Mouse (Mus musculus) hindbrain, postnatal 0 days (tissue): ENCODE results near the gene Ttc21a. TPM values are rescaled to one million over a fixed set of nuclear protein-coding genes. Genes with fewer than 3 reads are reported as not detected.

Experiments
- ATAC-seq: fragments of 200-750 bp; cut with Nextera tagmentation; 2 replicates; pipeline ENCODE4 v1.8.0; 2017; ENCODE audit warnings: mild to moderate bottlenecking, moderate TSS enrichment, moderate library complexity
- DNase-seq: peaks from one replicate; pipeline ENCODE4 v3.0.0-alpha.2; 2015; ENCODE audit warnings: low spot score
- H3K27ac ChIP-seq: fragments of 300-500 bp; sonication (generic); 2 replicates; pipeline ENCODE4 v1.5.1; 2014; ENCODE audit warnings: mild to moderate bottlenecking
- H3K27me3 ChIP-seq: fragments of 300-500 bp; sonication (generic); 2 replicates; pipeline ENCODE4 v1.6.1; 2014; ENCODE audit warnings: low read length, mixed read lengths; ENCODE audit not compliant: insufficient read depth
- H3K36me3 ChIP-seq: fragments of 300-500 bp; sonication (generic); 2 replicates; pipeline ENCODE4 v1.6.1; 2014; ENCODE audit warnings: low read length, mixed read lengths; ENCODE audit not compliant: insufficient read depth
- H3K4me1 ChIP-seq: fragments of 300-500 bp; sonication (generic); 2 replicates; pipeline ENCODE4 v1.6.1; 2014; ENCODE audit warnings: antibody characterized with exemption, low read length, mixed read lengths; ENCODE audit not compliant: insufficient read depth
- H3K4me2 ChIP-seq: fragments of 300-500 bp; sonication (generic); 2 replicates; pipeline ENCODE4 v1.6.1; 2014; ENCODE audit warnings: low read depth, mild to moderate bottlenecking, low read length, moderate library complexity, mixed read lengths
- H3K4me3 ChIP-seq: fragments of 300-500 bp; sonication (generic); 2 replicates; pipeline ENCODE4 v1.5.1; 2014; ENCODE audit warnings: low read length
- H3K9ac ChIP-seq: fragments of 300-500 bp; sonication (generic); replicated peaks from 2 replicates; pipeline ENCODE4 v1.6.1; 2014; ENCODE audit warnings: mild to moderate bottlenecking, low read length, moderate library complexity, mixed read lengths
- H3K9me3 ChIP-seq: fragments of 300-500 bp; sonication (generic); 2 replicates; pipeline ENCODE4 v1.6.1; 2016; ENCODE audit warnings: low read length, mixed read lengths
- CTCF ChIP-seq: IDR thresholded peaks from 2 replicates; pipeline ENCODE4 v1.5.1; 2016; ENCODE audit warnings: antibody characterized with exemption, control low read depth, low read depth
- WGBS: fragments of 180-500 bp; shearing (Covaris S2); extraction: QIAGEN DNeasy Blood & Tissue Kit; methylation state at CpG from one replicate; pipeline ENCODE4 v1.1.7; 2014; 5-methylcytosine and 5-hydroxymethylcytosine counted together
- polyA plus RNA-seq: library from polyadenylated mRNA; unstranded; fragments of >200 nt; fragmentation: Nextera tagmentation; extraction: Ambion mirVana; gene quantifications from 2 replicates; pipeline ENCODE4 v1.2.1, GENCODE M21; 2015
- total RNA-seq: library from RNA; depleted of rRNA; stranded (reverse); fragments of >200 nt; gene quantifications from 2 replicates; pipeline ENCODE4 v1.2.3, GENCODE M21; 2014

The Ttc21a gene
- total and polyA plus RNA-seq, 2 experiments from 2014 or later, result 0.90 to 4.9 TPM

GRCm38 (mm10) chr9:119993092-119993844 is 55.9 kb downstream of the Ttc21a start:
- Histone ChIP-seq H3K4me3 (no peak overlapping the region), H3K9ac (no peak overlapping the region), H3K9me3 (no peaks in the 10 kb centered on the region), H3K36me3 (no peaks in the 10 kb centered on the region), H3K4me2 (no peak overlapping the region), H3K27ac (no peak overlapping the region), H3K4me1 (no peaks in the 10 kb centered on the region), H3K27me3 (no peaks in the 10 kb centered on the region)
- TF ChIP-seq CTCF, result no peak
- no peak for ATAC-seq
- no peak for DNase-seq
- WGBS, result 72% methylated on average over 10 of the region's 10 CpGs

GRCm38 (mm10) chr9:119994207-119994606 is 56.8 kb downstream of the Ttc21a start:
- no peak for ATAC-seq
- no peak overlapping the region for H3K4me2 ChIP-seq
- no peaks in the 10 kb centered on the region for H3K4me1 ChIP-seq
- DNase-seq, result no peak
- H3K9me3 ChIP-seq, result no peaks in the 10 kb centered on the region
- no peak overlapping the region for H3K27ac ChIP-seq
- no peaks in the 10 kb centered on the region for H3K27me3 ChIP-seq
- H3K9ac ChIP-seq, result no peak overlapping the region
- H3K4me3 ChIP-seq, result no peak overlapping the region
- H3K36me3 ChIP-seq, result no peaks in the 10 kb centered on the region
- 77% methylated on average over 7 of the region's 7 CpGs for WGBS
- TF ChIP-seq CTCF, result no peak

- no peak overlapping the region for H3K9ac ChIP-seq
- H3K4me2 ChIP-seq, result no peak overlapping the region
- H3K4me1 ChIP-seq, result no peaks in the 10 kb centered on the region
- no peaks in the 10 kb centered on the region for H3K27me3 ChIP-seq
- WGBS, result 83% methylated on average over 4 of the region's 4 CpGs
- no peak overlapping the region for H3K27ac ChIP-seq
- no peak for ATAC-seq
- no peak overlapping the region for H3K4me3 ChIP-seq
- DNase-seq, result no peak
- no peak for TF ChIP-seq CTCF
- H3K9me3 ChIP-seq, result no peaks in the 10 kb centered on the region
- H3K36me3 ChIP-seq, result no peaks in the 10 kb centered on the region
Measured at GRCm38 (mm10) chr9:119996080-119996479, 58.7 kb downstream of the Ttc21a start.

GRCm38 (mm10) chr9:119998776-119999175 is 61.4 kb downstream of the Ttc21a start:
- 0 out of 2 replicates have a peak, but pooled peaks cover 6% of the 10 kb centered on the region for H3K4me1 ChIP-seq
- DNase-seq (no peak), ATAC-seq (no peak)
- H3K4me3 ChIP-seq, result no peak overlapping the region
- no peak overlapping the region for H3K4me2 ChIP-seq
- TF ChIP-seq CTCF, result no peak
- 86% methylated on average over 1 of the region's 1 CpGs for WGBS
- H3K9ac ChIP-seq, result no peak overlapping the region
- no peaks in the 10 kb centered on the region for H3K36me3 ChIP-seq
- no peaks in the 10 kb centered on the region for H3K27me3 ChIP-seq
- no peak overlapping the region for H3K27ac ChIP-seq
- H3K9me3 ChIP-seq, result no peaks in the 10 kb centered on the region

- no peak for TF ChIP-seq CTCF
- no peaks in the 10 kb centered on the region for H3K9me3 ChIP-seq
- H3K27ac ChIP-seq, result no peak overlapping the region
- no peak overlapping the region for H3K9ac ChIP-seq
- no peak for ATAC-seq
- no peak overlapping the region for H3K4me2 ChIP-seq
- no peak overlapping the region for H3K4me3 ChIP-seq
- H3K36me3 ChIP-seq, result no peaks in the 10 kb centered on the region
- H3K4me1 ChIP-seq, result 0 out of 2 replicates have a peak, but pooled peaks cover 6% of the 10 kb centered on the region
- H3K27me3 ChIP-seq, result no peaks in the 10 kb centered on the region
- no peak for DNase-seq
- 62% methylated on average over 6 of the region's 6 CpGs for WGBS
Measured at GRCm38 (mm10) chr9:119999636-120000035, 62.2 kb downstream of the Ttc21a start.

GRCm38 (mm10) chr9:120000761-120001160 is 63.4 kb downstream of the Ttc21a start:
- 0 out of 2 replicates have a peak, but pooled peaks cover 6% of the 10 kb centered on the region for H3K4me1 ChIP-seq
- ATAC-seq (no peak), DNase-seq (no peak)
- H3K9me3 ChIP-seq, result no peaks in the 10 kb centered on the region
- no peak overlapping the region for H3K27ac ChIP-seq
- H3K36me3 ChIP-seq, result no peaks in the 10 kb centered on the region
- H3K27me3 ChIP-seq, result no peaks in the 10 kb centered on the region
- no peak overlapping the region for H3K9ac ChIP-seq
- WGBS, result 86% methylated on average over 5 of the region's 5 CpGs
- no peak for TF ChIP-seq CTCF
- H3K4me2 ChIP-seq, result no peak overlapping the region
- H3K4me3 ChIP-seq, result no peak overlapping the region

GRCm38 (mm10) chr9:120001945-120002725 is 64.7 kb downstream of the Ttc21a start:
- DNase-seq (peak; percentile 61), ATAC-seq (peak; percentile 32; the same call in 1 of the 2 replicates)
- Histone ChIP-seq H3K4me1 (0 out of 2 replicates have a peak, but pooled peaks cover 6% of the 10 kb centered on the region), H3K36me3 (no peaks in the 10 kb centered on the region), H3K4me3 (peak overlapping the region; percentile 30), H3K9me3 (no peaks in the 10 kb centered on the region), H3K9ac (no peak overlapping the region; the same call in 1 of the 2 replicates), H3K27ac (no peak overlapping the region), H3K27me3 (no peaks in the 10 kb centered on the region), H3K4me2 (peak overlapping the region; percentile 57)
- WGBS, result 11% methylated on average over 31 of the region's 31 CpGs
- no peak for TF ChIP-seq CTCF
